Mouse (Mus musculus): ENCODE data around the gene Mall. TPM values are rescaled to one million over a fixed set of nuclear protein-coding genes. Genes with fewer than 3 reads are reported as not detected.

The Mall gene
- polyA plus RNA-seq, 1 experiment from 2014 or later, result 141 TPM

DNA sequence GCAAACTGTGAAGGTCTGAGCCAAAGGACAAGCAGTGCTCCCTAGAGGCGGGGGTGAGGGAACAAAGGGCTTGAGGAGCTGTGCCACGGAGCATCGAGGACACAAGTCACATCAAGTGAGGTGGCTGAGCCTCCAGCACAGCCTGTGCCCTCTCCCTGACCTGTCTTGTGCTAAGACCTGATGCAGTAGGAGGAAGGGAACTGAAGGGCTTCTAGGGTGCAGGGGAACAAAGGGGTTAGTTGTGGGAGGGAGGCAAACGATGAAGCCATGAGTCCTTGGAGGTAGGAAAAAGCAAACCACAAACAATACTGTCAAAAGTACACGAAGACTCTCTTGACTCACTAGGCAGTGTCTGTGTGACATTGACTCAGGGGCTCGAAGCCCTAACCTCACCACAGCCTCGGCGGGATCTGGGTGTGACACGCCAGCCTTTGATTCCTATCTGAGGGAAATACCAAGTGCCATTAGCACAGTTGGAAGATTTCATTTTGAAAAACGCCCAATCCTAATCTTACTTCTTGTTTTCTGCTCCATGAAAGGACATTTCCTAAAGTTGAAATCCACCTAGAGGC is 30.8 kb upstream of the Mall start:
- H3K9ac ChIP-seq (ENCODE audit: low read depth, low read length), result no peak overlapping the region
- H3K9me3 ChIP-seq (ENCODE audit: control insufficient read depth), result no peaks in the 10 kb centered on the region
- no peak overlapping the region for H3K4me3 ChIP-seq (ENCODE audit: low read depth, low read length)
- no peak for TF ChIP-seq CTCF (IDR thresholded peaks at IDR 0.05; ENCODE audit: low read depth)
- no peak overlapping the region for H3K27ac ChIP-seq (ENCODE audit: low read depth, low read length)
- H3K4me1 ChIP-seq (replicated peaks; ENCODE audit: control insufficient read depth, insufficient read depth, low read length), result no peaks in the 10 kb centered on the region
- 66% methylated on average over 10 of the region's 10 CpGs for WGBS
- no peak overlapping the region for H3K4me2 ChIP-seq (replicated peaks; ENCODE audit: low read depth)
- no peaks in the 10 kb centered on the region for H3K27me3 ChIP-seq (replicated peaks; ENCODE audit: control insufficient read depth, insufficient read depth, low read length)
- no peaks in the 10 kb centered on the region; the same call in 1 of the 2 replicates for H3K36me3 ChIP-seq (ENCODE audit: control insufficient read depth, insufficient read depth)
- ATAC-seq, result no peak

DNA sequence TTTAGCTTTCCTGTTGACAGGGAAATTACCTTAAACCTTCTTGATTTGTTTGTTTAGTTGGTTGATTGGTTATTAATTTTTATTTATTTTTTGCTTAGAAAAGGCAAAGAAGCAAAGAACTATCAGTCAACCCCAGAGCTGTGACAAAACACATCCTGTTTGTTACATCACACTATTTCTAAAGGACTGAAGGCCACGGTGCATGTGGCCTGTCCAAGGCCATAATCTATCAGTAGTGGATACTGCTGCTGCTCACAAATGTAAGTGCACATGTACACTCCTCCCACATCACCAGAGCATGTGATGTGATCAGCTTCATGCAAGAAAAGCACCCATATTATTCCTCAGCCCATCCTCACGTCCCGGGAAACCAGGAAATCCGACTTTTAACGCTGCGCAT is 30.3 kb upstream of the Mall start:
- ATAC-seq, result no peak
- no peak for TF ChIP-seq CTCF (IDR thresholded peaks at IDR 0.05; ENCODE audit: low read depth)
- Histone ChIP-seq H3K27ac (ENCODE audit: low read depth, low read length) (no peak overlapping the region), H3K4me3 (ENCODE audit: low read depth, low read length) (no peak overlapping the region), H3K27me3 (replicated peaks; ENCODE audit: control insufficient read depth, insufficient read depth, low read length) (no peaks in the 10 kb centered on the region), H3K4me1 (replicated peaks; ENCODE audit: control insufficient read depth, insufficient read depth, low read length) (no peaks in the 10 kb centered on the region), H3K9ac (ENCODE audit: low read depth, low read length) (no peak overlapping the region), H3K36me3 (ENCODE audit: control insufficient read depth, insufficient read depth) (no peaks in the 10 kb centered on the region; the same call in 1 of the 2 replicates), H3K4me2 (replicated peaks; ENCODE audit: low read depth) (no peak overlapping the region), H3K9me3 (ENCODE audit: control insufficient read depth) (no peaks in the 10 kb centered on the region)
- 88% methylated on average over 6 of the region's 6 CpGs for WGBS

DNA sequence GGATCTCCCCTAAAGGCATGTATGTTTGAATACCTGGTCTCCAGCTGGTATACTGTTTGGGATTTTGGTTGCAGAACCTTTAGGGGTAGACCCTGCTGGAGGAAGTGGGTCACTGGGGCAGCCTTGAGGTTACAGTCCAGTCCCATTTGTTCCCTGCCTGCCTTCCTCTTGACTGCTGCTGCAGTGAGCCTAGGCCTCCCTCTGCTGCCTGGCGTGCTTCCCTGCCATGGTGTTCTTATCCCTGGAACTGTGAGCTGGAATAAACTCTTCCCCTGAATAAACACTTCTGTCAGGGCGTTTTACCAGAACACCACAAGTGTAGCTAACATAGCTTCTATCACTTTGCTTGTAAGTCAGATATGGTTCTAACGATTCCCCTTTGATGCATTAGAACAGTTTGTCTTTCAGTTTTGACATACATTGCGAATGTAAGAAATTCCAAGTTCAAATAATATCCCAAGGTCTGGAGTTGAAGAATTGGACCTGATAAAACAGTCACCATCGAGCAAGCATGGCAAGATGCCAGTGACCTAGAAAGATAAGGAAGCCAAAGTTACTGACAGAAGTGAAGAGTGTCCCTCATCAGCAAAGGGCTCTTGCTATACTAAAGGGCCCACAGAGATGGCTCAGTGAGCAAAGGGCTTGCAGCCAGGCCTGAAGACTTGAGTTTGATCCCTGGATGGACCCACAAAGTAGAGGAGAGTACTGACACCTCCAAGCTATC is 29.6 kb upstream of the Mall start:
- Histone ChIP-seq H3K9ac (ENCODE audit: low read depth, low read length) (no peak overlapping the region), H3K36me3 (ENCODE audit: control insufficient read depth, insufficient read depth) (no peaks in the 10 kb centered on the region; the same call in 1 of the 2 replicates), H3K9me3 (ENCODE audit: control insufficient read depth) (no peaks in the 10 kb centered on the region), H3K27me3 (replicated peaks; ENCODE audit: control insufficient read depth, insufficient read depth, low read length) (no peaks in the 10 kb centered on the region), H3K4me1 (replicated peaks; ENCODE audit: control insufficient read depth, insufficient read depth, low read length) (no peaks in the 10 kb centered on the region), H3K27ac (ENCODE audit: low read depth, low read length) (no peak overlapping the region), H3K4me2 (replicated peaks; ENCODE audit: low read depth) (no peak overlapping the region), H3K4me3 (ENCODE audit: low read depth, low read length) (no peak overlapping the region)
- peak; percentile 64 for TF ChIP-seq CTCF (IDR thresholded peaks at IDR 0.05; ENCODE audit: low read depth)
- ATAC-seq, result no peak
- 62% methylated on average over 5 of the region's 5 CpGs for WGBS

DNA sequence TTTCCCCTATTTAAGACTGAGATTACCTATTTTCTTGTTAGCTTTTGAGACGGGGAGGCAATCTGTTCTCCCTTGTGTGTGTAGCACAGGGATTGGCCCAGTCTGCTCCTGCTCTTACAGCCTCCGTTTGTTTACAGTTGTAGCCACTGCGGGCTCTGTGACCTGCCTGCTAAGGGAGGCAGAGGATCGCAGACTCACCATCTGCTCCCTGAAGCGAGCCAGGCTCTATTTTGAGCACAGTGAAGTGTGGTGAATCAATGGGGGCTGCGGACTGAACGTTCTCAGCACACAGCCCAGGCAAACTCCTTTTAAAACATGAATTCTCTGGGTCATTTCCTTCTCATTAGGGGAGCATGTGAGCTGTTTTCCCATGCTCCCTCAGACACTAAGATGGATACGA is 27.4 kb upstream of the Mall start:
- H3K4me2 ChIP-seq (replicated peaks; ENCODE audit: low read depth), result no peak overlapping the region
- H3K27ac ChIP-seq (ENCODE audit: low read depth, low read length), result no peak overlapping the region
- H3K4me3 ChIP-seq (ENCODE audit: low read depth, low read length), result no peak overlapping the region
- no peaks in the 10 kb centered on the region for H3K9me3 ChIP-seq (ENCODE audit: control insufficient read depth)
- ATAC-seq, result no peak
- no peaks in the 10 kb centered on the region for H3K4me1 ChIP-seq (replicated peaks; ENCODE audit: control insufficient read depth, insufficient read depth, low read length)
- 35% methylated on average over 8 of the region's 8 CpGs for WGBS
- H3K36me3 ChIP-seq (ENCODE audit: control insufficient read depth, insufficient read depth), result no peaks in the 10 kb centered on the region; the same call in 1 of the 2 replicates
- H3K27me3 ChIP-seq (replicated peaks; ENCODE audit: control insufficient read depth, insufficient read depth, low read length), result no peaks in the 10 kb centered on the region
- no peak overlapping the region for H3K9ac ChIP-seq (ENCODE audit: low read depth, low read length)
- TF ChIP-seq CTCF (IDR thresholded peaks at IDR 0.05; ENCODE audit: low read depth), result no peak

DNA sequence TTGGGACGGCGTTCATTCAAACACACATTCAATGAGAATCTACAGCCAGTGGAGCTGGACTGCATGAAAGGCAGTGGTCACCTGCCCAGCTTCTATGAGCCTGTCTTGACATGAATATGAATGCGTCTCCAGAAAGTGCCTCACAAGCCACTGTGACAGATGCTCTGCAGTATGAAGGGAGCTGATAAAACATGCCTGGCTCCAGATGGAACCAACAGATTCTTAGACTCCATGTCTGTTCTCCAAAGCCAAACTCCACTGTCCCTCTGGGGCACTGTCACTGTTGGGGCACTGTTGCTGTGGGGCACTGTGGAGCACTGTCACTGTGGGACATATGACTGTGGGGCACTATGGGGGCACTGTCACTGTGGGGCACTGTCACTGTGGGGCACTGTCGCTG is 24.4 kb upstream of the Mall start:
- Histone ChIP-seq H3K36me3 (ENCODE audit: control insufficient read depth, insufficient read depth) (no peaks in the 10 kb centered on the region), H3K27ac (ENCODE audit: low read depth, low read length) (no peak overlapping the region), H3K4me2 (replicated peaks; ENCODE audit: low read depth) (no peak overlapping the region), H3K27me3 (replicated peaks; ENCODE audit: control insufficient read depth, insufficient read depth, low read length) (no peaks in the 10 kb centered on the region), H3K4me1 (replicated peaks; ENCODE audit: control insufficient read depth, insufficient read depth, low read length) (no peaks in the 10 kb centered on the region), H3K9me3 (ENCODE audit: control insufficient read depth) (no peaks in the 10 kb centered on the region), H3K4me3 (ENCODE audit: low read depth, low read length) (no peak overlapping the region), H3K9ac (ENCODE audit: low read depth, low read length) (no peak overlapping the region)
- ATAC-seq, result no peak
- no peak for TF ChIP-seq CTCF (IDR thresholded peaks at IDR 0.05; ENCODE audit: low read depth)
- 89% methylated on average over 4 of the region's 4 CpGs for WGBS

DNA sequence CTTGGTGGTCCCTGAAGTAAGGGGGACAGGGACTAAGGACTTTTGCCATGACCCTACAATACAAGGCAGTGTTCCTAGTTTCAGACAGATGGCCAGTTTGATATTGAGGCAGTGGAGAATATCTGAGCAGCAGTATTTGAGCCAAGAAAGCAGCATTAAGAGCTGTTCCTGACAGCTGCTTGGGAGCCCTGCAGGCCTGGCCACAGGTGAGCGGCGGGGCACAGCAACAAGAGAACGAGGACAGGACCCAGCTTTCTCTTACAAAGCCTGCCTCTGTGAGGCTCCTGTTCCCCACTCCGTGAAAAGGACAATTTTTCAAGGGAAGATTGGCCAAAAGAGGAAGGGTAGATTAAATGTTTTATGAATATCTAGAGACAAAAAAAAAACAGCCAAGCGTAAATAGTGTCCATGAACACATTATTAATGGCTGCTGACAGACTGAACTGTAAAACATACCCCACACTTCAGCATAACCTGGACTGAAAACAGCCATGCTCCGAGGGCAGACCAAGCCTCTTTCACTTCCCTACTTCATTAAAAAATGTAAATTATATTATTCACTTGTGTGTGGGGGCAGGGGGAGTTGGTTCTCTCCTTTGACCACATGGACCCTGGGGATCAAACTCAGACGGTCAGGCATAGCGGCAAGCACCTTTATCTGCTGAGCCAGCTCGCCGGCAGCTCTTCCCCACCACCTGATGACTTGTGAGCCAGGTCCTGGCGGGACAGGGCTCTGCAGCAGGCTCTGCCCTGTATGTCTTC is 22.3 kb upstream of the Mall start:
- Histone ChIP-seq H3K4me2 (replicated peaks; ENCODE audit: low read depth) (no peak overlapping the region), H3K27me3 (replicated peaks; ENCODE audit: control insufficient read depth, insufficient read depth, low read length) (no peaks in the 10 kb centered on the region), H3K4me3 (ENCODE audit: low read depth, low read length) (no peak overlapping the region), H3K4me1 (replicated peaks; ENCODE audit: control insufficient read depth, insufficient read depth, low read length) (no peaks in the 10 kb centered on the region), H3K9me3 (ENCODE audit: control insufficient read depth) (no peaks in the 10 kb centered on the region), H3K9ac (ENCODE audit: low read depth, low read length) (no peak overlapping the region), H3K36me3 (ENCODE audit: control insufficient read depth, insufficient read depth) (no peaks in the 10 kb centered on the region), H3K27ac (ENCODE audit: low read depth, low read length) (no peak overlapping the region)
- no peak for ATAC-seq
- no peak for TF ChIP-seq CTCF (IDR thresholded peaks at IDR 0.05; ENCODE audit: low read depth)
- WGBS, result 76% methylated on average over 11 of the region's 11 CpGs
